Mouse (Mus musculus): ENCODE measurements at regions not wholly inside any gene's neighbourhood (a gene's known extent, or its start where the extent isn't known, plus 50 kb on each side); places are given as distances from the start of the nearest gene placed in this dataset.

DNA sequence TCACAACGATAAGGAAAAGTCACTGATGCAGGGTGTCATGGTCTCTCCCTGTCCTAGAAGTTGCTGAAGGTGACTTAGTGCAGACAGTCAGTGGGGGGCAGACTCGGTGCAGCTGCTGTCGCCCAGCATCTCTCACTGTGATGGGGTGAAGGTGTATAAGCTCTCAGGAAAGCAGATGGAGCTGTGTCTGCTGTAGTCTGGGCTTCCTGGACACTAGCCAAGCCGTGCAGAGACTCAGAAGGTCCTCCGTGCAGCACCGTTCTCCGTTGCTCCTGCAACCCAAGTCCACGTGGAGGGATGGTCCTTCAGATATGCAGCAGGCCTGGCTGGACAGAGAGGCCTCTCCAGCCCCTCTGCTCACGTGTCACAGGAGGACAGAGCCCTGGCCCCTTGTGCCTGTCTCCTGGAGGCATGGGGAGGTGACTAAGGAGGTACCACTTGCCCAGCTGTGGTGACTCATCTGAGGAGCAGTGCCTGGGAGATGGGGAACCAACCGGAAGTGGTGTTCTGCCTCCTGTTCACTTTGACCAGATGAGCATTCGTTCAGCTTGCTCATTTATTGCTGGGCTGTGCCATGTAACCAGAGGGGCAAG is 171.2 kb downstream of the Gadd45g start:
- WGBS = 75% methylated on average over 11 of the region's 11 CpGs
- DNase-seq (ENCODE audit: low spot score) (no peak), ATAC-seq (ENCODE audit: low FRiP score, low read depth) (no peak)
- Histone ChIP-seq H3K36me3 (ENCODE audit: control insufficient read depth, insufficient read depth, low read length) (no peaks in the 10 kb centered on the region), H3K27me3 (ENCODE audit: control insufficient read depth, insufficient read depth, low read length) (no peaks in the 10 kb centered on the region), H3K4me3 (replicated peaks; ENCODE audit: low read length) (no peak overlapping the region), H3K4me2 (replicated peaks; ENCODE audit: low read depth, low read length, severe bottlenecking) (no peak overlapping the region), H3K4me1 (ENCODE audit: control insufficient read depth, insufficient read depth, low read length) (peaks cover 29% of the 10 kb centered on the region), H3K9ac (ENCODE audit: low read depth, low read length, severe bottlenecking) (no peak overlapping the region), H3K27ac (replicated peaks; ENCODE audit: low read depth, low read length) (no peak overlapping the region), H3K9me3 (ENCODE audit: control insufficient read depth, low read length) (no peaks in the 10 kb centered on the region)
- TF ChIP-seq POLR2A (IDR thresholded peaks at IDR 0.05; ENCODE audit: borderline replicate concordance, extremely low read depth, insufficient read depth, insufficient read length) = no peak

GRCm38 (mm10) chr13:52019647-52020046 is 173.2 kb downstream of the Gadd45g start:
- no peaks in the 10 kb centered on the region for H3K9me3 ChIP-seq (ENCODE audit: control insufficient read depth, low read length)
- H3K27me3 ChIP-seq (ENCODE audit: control insufficient read depth, insufficient read depth, low read length) = no peaks in the 10 kb centered on the region
- H3K4me1 ChIP-seq (ENCODE audit: control insufficient read depth, insufficient read depth, low read length) = peaks cover 39% of the 10 kb centered on the region
- no peak for ATAC-seq (ENCODE audit: low FRiP score, low read depth)
- no peaks in the 10 kb centered on the region for H3K36me3 ChIP-seq (ENCODE audit: control insufficient read depth, insufficient read depth, low read length)
- H3K9ac ChIP-seq (ENCODE audit: low read depth, low read length, severe bottlenecking) = no peak overlapping the region
- no peak for DNase-seq (ENCODE audit: low spot score)
- no peak overlapping the region for H3K4me2 ChIP-seq (replicated peaks; ENCODE audit: low read depth, low read length, severe bottlenecking)
- TF ChIP-seq POLR2A (IDR thresholded peaks at IDR 0.05; ENCODE audit: borderline replicate concordance, extremely low read depth, insufficient read depth, insufficient read length) = no peak
- no peak overlapping the region for H3K4me3 ChIP-seq (replicated peaks; ENCODE audit: low read length)
- H3K27ac ChIP-seq (replicated peaks; ENCODE audit: low read depth, low read length) = no peak overlapping the region
- WGBS = 82% methylated on average over 8 of the region's 8 CpGs

- no peaks in the 10 kb centered on the region for H3K27me3 ChIP-seq (ENCODE audit: control insufficient read depth, insufficient read depth, low read length)
- H3K9me3 ChIP-seq (ENCODE audit: control insufficient read depth, low read length) = no peaks in the 10 kb centered on the region
- ATAC-seq (ENCODE audit: low FRiP score, low read depth) (no peak), DNase-seq (ENCODE audit: low spot score) (no peak)
- H3K36me3 ChIP-seq (ENCODE audit: control insufficient read depth, insufficient read depth, low read length) = no peaks in the 10 kb centered on the region
- WGBS = 17% methylated on average over 11 of the region's 11 CpGs
- H3K4me2 ChIP-seq (replicated peaks; ENCODE audit: low read depth, low read length, severe bottlenecking) = no peak overlapping the region
- no peak overlapping the region for H3K9ac ChIP-seq (ENCODE audit: low read depth, low read length, severe bottlenecking)
- no peak overlapping the region for H3K27ac ChIP-seq (replicated peaks; ENCODE audit: low read depth, low read length)
- H3K4me3 ChIP-seq (replicated peaks; ENCODE audit: low read length) = no peak overlapping the region
- peaks cover 37% of the 10 kb centered on the region for H3K4me1 ChIP-seq (ENCODE audit: control insufficient read depth, insufficient read depth, low read length)
- TF ChIP-seq POLR2A (IDR thresholded peaks at IDR 0.05; ENCODE audit: borderline replicate concordance, extremely low read depth, insufficient read depth, insufficient read length) = no peak
Measured at GRCm38 (mm10) chr13:52021150-52021549, 174.7 kb downstream of the Gadd45g start.

DNA sequence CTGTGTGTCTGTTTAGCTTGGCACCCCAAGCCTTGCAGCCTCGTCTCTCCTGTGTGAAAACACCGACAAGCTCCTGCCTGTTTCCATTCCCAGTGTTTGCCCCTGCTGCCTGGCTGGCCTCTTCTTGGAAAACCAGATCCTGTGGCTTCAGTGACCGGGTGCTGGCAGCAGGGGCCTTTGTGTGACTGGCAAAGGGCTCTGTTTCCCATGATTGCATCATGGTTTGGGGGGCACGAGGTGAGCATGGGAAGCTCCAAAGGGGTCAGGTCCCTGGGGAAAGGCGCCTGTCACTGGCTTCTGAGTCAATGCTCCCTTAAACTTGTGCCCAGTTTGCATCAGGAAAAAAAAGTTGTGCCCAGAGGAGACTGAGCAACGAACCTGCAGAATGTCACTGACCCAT is 175.3 kb downstream of the Gadd45g start:
- Histone ChIP-seq H3K27ac (replicated peaks; ENCODE audit: low read depth, low read length) (no peak overlapping the region), H3K4me1 (ENCODE audit: control insufficient read depth, insufficient read depth, low read length) (peaks cover 36% of the 10 kb centered on the region), H3K27me3 (ENCODE audit: control insufficient read depth, insufficient read depth, low read length) (no peaks in the 10 kb centered on the region), H3K9ac (ENCODE audit: low read depth, low read length, severe bottlenecking) (no peak overlapping the region), H3K4me3 (replicated peaks; ENCODE audit: low read length) (no peak overlapping the region), H3K36me3 (ENCODE audit: control insufficient read depth, insufficient read depth, low read length) (no peaks in the 10 kb centered on the region), H3K9me3 (ENCODE audit: control insufficient read depth, low read length) (no peaks in the 10 kb centered on the region), H3K4me2 (replicated peaks; ENCODE audit: low read depth, low read length, severe bottlenecking) (no peak overlapping the region)
- WGBS = 47% methylated on average over 6 of the region's 6 CpGs
- TF ChIP-seq POLR2A (IDR thresholded peaks at IDR 0.05; ENCODE audit: borderline replicate concordance, extremely low read depth, insufficient read depth, insufficient read length) = no peak
- DNase-seq (ENCODE audit: low spot score) (no peak), ATAC-seq (ENCODE audit: low FRiP score, low read depth) (no peak)

DNA sequence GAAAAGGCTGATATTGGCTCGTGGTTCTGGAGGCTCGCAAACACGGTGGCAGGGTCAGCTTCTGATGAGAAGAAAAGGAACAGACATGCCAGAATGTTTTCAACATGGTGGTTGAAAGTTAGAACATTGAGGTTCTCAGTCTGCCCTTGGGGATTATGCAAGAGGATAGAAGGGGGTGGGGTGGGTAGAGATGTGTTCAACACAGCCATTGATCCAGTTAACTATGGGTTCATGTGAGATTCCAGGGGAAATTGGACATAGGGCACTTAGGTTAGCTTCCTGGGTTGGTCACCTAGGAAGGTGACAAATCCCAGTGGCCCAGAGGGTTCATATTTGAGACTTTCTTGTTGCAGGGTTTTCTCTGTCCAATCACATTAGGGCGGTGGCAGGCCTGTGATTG is 176.1 kb downstream of the Gadd45g start:
- Histone ChIP-seq H3K9me3 (ENCODE audit: control insufficient read depth, low read length) (no peaks in the 10 kb centered on the region), H3K9ac (ENCODE audit: low read depth, low read length, severe bottlenecking) (no peak overlapping the region), H3K4me1 (ENCODE audit: control insufficient read depth, insufficient read depth, low read length) (peaks cover 36% of the 10 kb centered on the region), H3K27ac (replicated peaks; ENCODE audit: low read depth, low read length) (no peak overlapping the region), H3K4me2 (replicated peaks; ENCODE audit: low read depth, low read length, severe bottlenecking) (no peak overlapping the region), H3K27me3 (ENCODE audit: control insufficient read depth, insufficient read depth, low read length) (no peaks in the 10 kb centered on the region), H3K36me3 (ENCODE audit: control insufficient read depth, insufficient read depth, low read length) (no peaks in the 10 kb centered on the region), H3K4me3 (replicated peaks; ENCODE audit: low read length) (no peak overlapping the region)
- DNase-seq (ENCODE audit: low spot score) (no peak), ATAC-seq (ENCODE audit: low FRiP score, low read depth) (no peak)
- no peak for TF ChIP-seq POLR2A (IDR thresholded peaks at IDR 0.05; ENCODE audit: borderline replicate concordance, extremely low read depth, insufficient read depth, insufficient read length)
- WGBS = 72% methylated on average over 4 of the region's 4 CpGs

DNA sequence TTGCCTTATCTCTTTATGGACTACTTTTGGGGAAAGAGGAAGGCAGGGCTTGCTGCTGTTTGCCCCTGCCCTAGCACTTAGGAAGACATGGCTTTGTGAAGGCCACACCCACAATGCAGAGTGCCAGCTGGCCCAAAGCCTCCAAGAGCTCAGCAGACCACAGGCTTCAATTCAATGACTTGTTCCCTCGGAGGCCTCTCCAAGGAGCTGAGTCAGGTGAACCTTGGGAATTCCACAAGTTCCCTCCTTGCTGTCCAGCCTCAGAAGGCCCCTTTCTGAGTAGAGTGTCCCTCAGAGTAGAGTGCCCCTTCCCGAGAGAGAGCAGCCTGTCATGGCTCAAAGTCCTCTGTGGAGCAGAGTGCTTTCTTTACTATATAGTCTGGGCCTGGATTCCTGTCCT is 177.9 kb downstream of the Gadd45g start:
- DNase-seq (ENCODE audit: low spot score) (peak; percentile 63), ATAC-seq (ENCODE audit: low FRiP score, low read depth) (no peak)
- TF ChIP-seq POLR2A (IDR thresholded peaks at IDR 0.05; ENCODE audit: borderline replicate concordance, extremely low read depth, insufficient read depth, insufficient read length) = no peak
- Histone ChIP-seq H3K27ac (replicated peaks; ENCODE audit: low read depth, low read length) (0 out of 2 replicates have a peak overlapping the region, but pooled peaks have one; percentile 11), H3K4me3 (replicated peaks; ENCODE audit: low read length) (no peak overlapping the region), H3K9ac (ENCODE audit: low read depth, low read length, severe bottlenecking) (no peak overlapping the region), H3K9me3 (ENCODE audit: control insufficient read depth, low read length) (no peaks in the 10 kb centered on the region), H3K27me3 (ENCODE audit: control insufficient read depth, insufficient read depth, low read length) (no peaks in the 10 kb centered on the region), H3K4me1 (ENCODE audit: control insufficient read depth, insufficient read depth, low read length) (peaks cover 32% of the 10 kb centered on the region), H3K36me3 (ENCODE audit: control insufficient read depth, insufficient read depth, low read length) (no peaks in the 10 kb centered on the region), H3K4me2 (replicated peaks; ENCODE audit: low read depth, low read length, severe bottlenecking) (no peak overlapping the region)
- WGBS = 15% methylated on average over 2 of the region's 2 CpGs

Measured in limb, embryonic 14.5 days (tissue).